Mouse (Mus musculus) liver, postnatal 0 days (tissue): Measurements from ENCODE around the gene Tsen2. TPM values are rescaled to one million over a fixed set of nuclear protein-coding genes. Genes with fewer than 3 reads are reported as not detected.

Experiments used
- ATAC-seq: fragments of 200-750 bp; cut with Nextera tagmentation; 2 replicates; pipeline ENCODE4 v1.8.0; 2017; ENCODE audit warnings: mild to moderate bottlenecking, moderate library complexity
- DNase-seq: peaks from one replicate; pipeline ENCODE4 v3.0.0-alpha.2; 2016
- H3K27ac ChIP-seq: fragments of 300-500 bp; sonication (generic); 2 replicates; pipeline ENCODE4 v1.5.1; 2014; ENCODE audit warnings: antibody characterized with exemption, moderate library complexity, mild to moderate bottlenecking, low read depth
- H3K27me3 ChIP-seq: fragments of 300-500 bp; sonication (generic); 2 replicates; pipeline ENCODE4 v1.6.1; 2014; ENCODE audit warnings: low read length, control low read depth, mixed read lengths; ENCODE audit not compliant: insufficient read depth
- H3K36me3 ChIP-seq: fragments of 300-500 bp; sonication (generic); replicated peaks from 2 replicates; pipeline ENCODE4 v1.6.1; 2014; ENCODE audit warnings: mild to moderate bottlenecking, control low read depth, low read length, moderate library complexity, mixed read lengths; ENCODE audit not compliant: insufficient read depth
- H3K4me1 ChIP-seq: fragments of 300-500 bp; sonication (generic); 2 replicates; pipeline ENCODE4 v1.6.1; 2014; ENCODE audit warnings: antibody characterized with exemption, mild to moderate bottlenecking, control low read depth; ENCODE audit not compliant: insufficient read depth
- H3K4me2 ChIP-seq: fragments of 300-500 bp; sonication (generic); 2 replicates; pipeline ENCODE4 v1.6.1; 2014; ENCODE audit warnings: low read depth, mild to moderate bottlenecking, low read length, moderate library complexity, mixed read lengths
- H3K4me3 ChIP-seq: fragments of 300-500 bp; sonication (generic); 2 replicates; pipeline ENCODE4 v1.5.1; 2014; ENCODE audit warnings: low read depth, low read length
- H3K9ac ChIP-seq: fragments of 300-500 bp; sonication (generic); replicated peaks from 2 replicates; pipeline ENCODE4 v1.6.1; 2014; ENCODE audit warnings: mild to moderate bottlenecking, moderate library complexity
- H3K9me3 ChIP-seq: fragments of 300-500 bp; sonication (generic); 2 replicates; pipeline ENCODE4 v1.6.1; 2016; ENCODE audit warnings: mild to moderate bottlenecking, control low read depth, low read length, mixed read lengths
- CTCF ChIP-seq: sonication (generic); IDR thresholded peaks from 2 replicates; pipeline ENCODE4 v1.5.1; 2016; ENCODE audit warnings: antibody characterized with exemption, low read depth
- EP300 ChIP-seq: IDR thresholded peaks from 2 replicates; pipeline ENCODE4 v1.6.1; 2016; ENCODE audit warnings: antibody characterized with exemption, low read depth, mild to moderate bottlenecking
- WGBS: fragments of 180-500 bp; shearing (Covaris S2); extraction: QIAGEN DNeasy Blood & Tissue Kit; methylation state at CpG from one replicate; pipeline ENCODE4 v1.1.7; 2014; ENCODE audit not compliant: insufficient replicate concordance; 5-methylcytosine and 5-hydroxymethylcytosine counted together
- polyA plus RNA-seq: library from polyadenylated mRNA; unstranded; fragments of >200 nt; fragmentation: Nextera tagmentation; extraction: Ambion mirVana; gene quantifications from 2 replicates; pipeline ENCODE4 v1.2.1, GENCODE M21; 2015

The Tsen2 gene
- polyA plus RNA-seq: 7.1 and 7.5 TPM in 2 replicates

- Histone ChIP-seq H3K27me3 (no peaks in the 10 kb centered on the region), H3K27ac (peak within 1 kb of the TSS; percentile 62), H3K36me3 (peaks cover 10% of the 10 kb centered on the region; the same call in 1 of the 2 replicates), H3K9me3 (no peaks in the 10 kb centered on the region), H3K9ac (peak within 1 kb of the TSS; percentile 79), H3K4me3 (peak within 1 kb of the TSS; percentile 69), H3K4me2 (peak within 1 kb of the TSS; percentile 97), H3K4me1 (peaks cover 13% of the 10 kb centered on the region)
- DNase-seq: peak; percentile 97
- ATAC-seq: peak; percentile 92
- TF ChIP-seq EP300 (peak; percentile 14; the same call in 1 of the 2 replicates), CTCF (peak; percentile 34)
- under 1% methylated on average over 38 of the region's 38 CpGs for WGBS
Observed at GRCm38 (mm10) chr6:115544442-115544970, at the start of gene Tsen2. Gene Tsen2 (plus strand): TSS chr6:115544664.

- Histone ChIP-seq H3K36me3 (no peaks in the 10 kb centered on the region), H3K9ac (no peak overlapping the region), H3K27ac (no peak overlapping the region), H3K9me3 (no peaks in the 10 kb centered on the region), H3K4me2 (no peak overlapping the region), H3K27me3 (no peaks in the 10 kb centered on the region), H3K4me1 (no peaks in the 10 kb centered on the region), H3K4me3 (no peak overlapping the region)
- ATAC-seq (no peak), DNase-seq (no peak)
- TF ChIP-seq CTCF (no peak), EP300 (no peak)
- WGBS: 78% methylated on average over 14 of the region's 14 CpGs
Observed at GRCm38 (mm10) chr6:115499540-115499939, 44.9 kb upstream of the Tsen2 start.

GRCm38 (mm10) chr6:115500234-115500633 lies 44.2 kb upstream of the Tsen2 start:
- Histone ChIP-seq H3K9me3 (no peaks in the 10 kb centered on the region), H3K9ac (no peak overlapping the region), H3K27ac (no peak overlapping the region), H3K36me3 (no peaks in the 10 kb centered on the region), H3K4me1 (no peaks in the 10 kb centered on the region), H3K4me3 (no peak overlapping the region), H3K4me2 (no peak overlapping the region), H3K27me3 (no peaks in the 10 kb centered on the region)
- 82% methylated on average over 10 of the region's 10 CpGs for WGBS
- TF ChIP-seq EP300 (no peak), CTCF (no peak)
- ATAC-seq: no peak
- no peak for DNase-seq

GRCm38 (mm10) chr6:115501131-115501530 lies 43.3 kb upstream of the Tsen2 start:
- H3K27me3 ChIP-seq: no peaks in the 10 kb centered on the region
- no peak for DNase-seq
- 49% methylated on average over 3 of the region's 3 CpGs for WGBS
- no peak overlapping the region for H3K27ac ChIP-seq
- H3K4me3 ChIP-seq: no peak overlapping the region
- no peak for ATAC-seq
- no peaks in the 10 kb centered on the region for H3K36me3 ChIP-seq
- no peak overlapping the region for H3K4me2 ChIP-seq
- TF ChIP-seq EP300 (no peak), CTCF (no peak)
- H3K9me3 ChIP-seq: no peaks in the 10 kb centered on the region
- H3K4me1 ChIP-seq: no peaks in the 10 kb centered on the region
- no peak overlapping the region for H3K9ac ChIP-seq

- no peak for TF ChIP-seq CTCF
- Histone ChIP-seq H3K27ac (no peak overlapping the region), H3K36me3 (no peaks in the 10 kb centered on the region), H3K4me3 (no peak overlapping the region), H3K27me3 (no peaks in the 10 kb centered on the region), H3K9me3 (no peaks in the 10 kb centered on the region), H3K9ac (no peak overlapping the region), H3K4me1 (no peaks in the 10 kb centered on the region), H3K4me2 (no peak overlapping the region)
- DNase-seq (no peak), ATAC-seq (no peak)
- 84% methylated on average over 4 of the region's 4 CpGs for WGBS
Observed at GRCm38 (mm10) chr6:115503038-115503437, 41.4 kb upstream of the Tsen2 start.

- ATAC-seq: no peak
- no peak overlapping the region for H3K9ac ChIP-seq
- no peaks in the 10 kb centered on the region for H3K36me3 ChIP-seq
- no peak overlapping the region for H3K4me3 ChIP-seq
- no peaks in the 10 kb centered on the region for H3K9me3 ChIP-seq
- H3K27ac ChIP-seq: no peak overlapping the region
- no peak overlapping the region for H3K4me2 ChIP-seq
- no peak for TF ChIP-seq CTCF
- TF ChIP-seq EP300: no peak
- no peaks in the 10 kb centered on the region for H3K27me3 ChIP-seq
- H3K4me1 ChIP-seq: no peaks in the 10 kb centered on the region
- WGBS: 50% methylated on average over 10 of the region's 10 CpGs
- DNase-seq: no peak
Observed at GRCm38 (mm10) chr6:115503549-115504159, 40.8 kb upstream of the Tsen2 start.
